Mouse (Mus musculus) cortical plate, adult 2 months (tissue): ENCODE measurements around the gene 4931409K22Rik.

Source experiments
- CTCF ChIP-seq: fragments of 200-500 bp; IDR thresholded peaks from 2 replicates; pipeline ENCODE4 v1.5.1; 2011; ENCODE audit warnings: mild to moderate bottlenecking, control low read depth, low read length; ENCODE audit not compliant: insufficient read depth; ENCODE audit errors: extremely low read depth
- POLR2A ChIP-seq: fragments of 200-500 bp; IDR thresholded peaks from 2 replicates; pipeline ENCODE4 v1.6.1; 2011; ENCODE audit warnings: mild to moderate bottlenecking, low read length, control low read depth; ENCODE audit not compliant: insufficient read depth; ENCODE audit errors: extremely low read depth

DNA sequence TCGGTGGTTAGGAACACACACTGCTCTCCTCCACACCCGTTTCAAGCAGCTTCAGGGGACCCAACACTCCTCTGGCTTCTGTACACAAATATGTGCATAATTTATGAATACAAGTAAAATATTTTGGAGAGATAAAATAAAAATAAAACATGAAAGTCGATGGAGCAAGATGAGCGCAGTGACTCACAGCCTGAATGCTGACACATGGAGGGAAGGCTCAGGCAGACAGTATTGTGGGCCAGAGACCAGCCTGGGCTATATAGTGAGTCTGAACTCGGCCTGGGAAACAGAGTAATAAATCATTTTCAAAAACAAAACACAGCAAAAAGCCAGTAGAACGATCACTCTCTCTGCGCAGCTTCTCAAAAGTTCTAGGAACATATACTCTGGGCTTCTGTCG is 35.2 kb downstream of the 4931409K22Rik start:
- TF ChIP-seq CTCF, result no peak
- TF ChIP-seq POLR2A, result no peak
